Mouse (Mus musculus): ENCODE measurements around the gene C530008M17Rik.

Gene C530008M17Rik

GRCm38 (mm10) chr5:76702646-76703045 lies 46.3 kb downstream of the C530008M17Rik start:
- no peak for DNase-seq (ENCODE audit: low read depth, low spot score)

DNA sequence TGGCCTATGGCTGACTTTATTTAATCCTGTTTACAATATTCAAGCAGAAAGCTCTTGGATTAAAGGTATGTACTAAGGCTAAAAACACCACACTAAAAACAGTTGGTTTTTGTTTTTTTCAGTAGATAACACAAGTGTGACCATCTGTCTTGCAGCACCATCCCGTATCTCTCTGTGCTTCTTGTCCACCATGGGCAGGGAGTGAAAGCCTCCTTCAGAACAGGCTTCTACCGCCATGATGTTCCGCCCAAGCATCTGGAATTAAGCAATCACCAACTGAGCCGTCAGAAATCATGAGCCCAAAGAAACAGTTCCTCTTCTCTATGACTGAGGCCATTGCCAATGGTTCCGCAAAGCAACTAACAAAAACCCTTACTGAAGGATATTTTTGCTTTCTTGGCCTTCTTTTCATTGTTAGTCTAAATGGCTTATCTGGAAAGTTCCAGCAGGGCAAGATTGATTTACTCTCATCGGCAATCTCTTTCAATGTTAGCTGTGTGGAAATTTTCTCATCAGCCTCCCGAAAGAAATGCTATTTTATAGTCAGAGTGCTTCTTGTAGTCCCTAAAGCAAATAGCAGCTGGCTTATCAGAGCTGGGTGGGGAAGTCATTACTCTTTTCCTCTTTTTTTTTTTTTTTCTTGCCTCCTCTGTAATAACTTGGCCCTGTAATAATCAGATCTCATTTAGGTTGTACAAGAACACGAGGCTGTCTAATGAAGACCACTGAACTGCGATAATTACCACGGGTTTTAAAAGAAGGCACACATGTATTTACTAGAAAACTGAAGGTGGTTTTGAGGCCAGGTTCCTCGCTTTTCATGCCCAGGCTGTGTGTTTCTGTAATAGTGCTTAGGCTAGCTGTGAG lies 49.2 kb downstream of the C530008M17Rik start:
- no peak for DNase-seq (ENCODE audit: low read depth, low spot score)

GRCm38 (mm10) chr5:76707072-76707471 lies 50.8 kb downstream of the C530008M17Rik start:
- DNase-seq (ENCODE audit: low read depth, low spot score): no peak

DNA sequence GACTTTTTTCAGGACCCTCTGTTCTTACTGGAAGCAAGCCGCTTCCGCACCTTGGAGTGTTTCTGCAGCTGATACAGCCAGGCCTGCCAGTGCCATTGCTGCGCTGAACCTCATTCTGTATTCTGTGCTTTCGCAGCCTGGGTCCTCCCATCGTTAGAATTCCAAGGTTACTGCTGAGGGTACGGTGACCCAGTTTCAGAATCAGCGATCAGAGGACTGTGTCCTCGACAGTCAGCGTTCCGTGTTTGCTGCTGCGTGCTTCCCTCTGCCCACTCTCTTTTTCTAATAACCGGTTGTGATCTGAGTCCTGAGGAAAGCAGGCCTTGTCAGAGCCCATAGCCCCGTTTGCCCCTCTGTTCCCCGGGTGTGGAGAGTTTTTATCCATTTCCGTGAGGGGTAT lies 51.7 kb downstream of the C530008M17Rik start:
- DNase-seq (ENCODE audit: low read depth, low spot score): no peak

- DNase-seq (ENCODE audit: low read depth, low spot score): no peak
Measured at GRCm38 (mm10) chr5:76713743-76714142, 57.4 kb downstream of the C530008M17Rik start.

DNA sequence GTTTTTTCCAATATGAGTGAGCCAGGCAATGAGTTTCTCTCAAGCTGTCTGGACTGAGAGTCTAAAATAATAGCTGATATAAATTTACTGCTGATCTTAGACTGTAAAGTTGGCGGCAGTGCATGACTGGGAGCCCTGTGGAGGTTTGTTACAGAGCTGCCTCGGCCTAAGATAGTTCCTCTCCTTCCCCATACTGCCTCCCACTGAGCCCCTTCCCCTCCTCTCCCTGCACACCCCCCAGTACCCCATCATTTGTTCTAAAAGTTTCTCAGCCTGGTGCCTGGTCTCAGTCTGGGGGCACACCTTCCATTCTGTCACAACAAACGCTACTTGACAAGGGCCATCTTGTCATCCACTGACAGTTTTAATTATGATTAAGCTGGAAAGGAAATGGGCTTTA lies 63.6 kb downstream of the C530008M17Rik start:
- DNase-seq (ENCODE audit: low read depth, low spot score): no peak

- DNase-seq (ENCODE audit: low read depth, low spot score): peak; percentile 7
Measured at GRCm38 (mm10) chr5:76724878-76725277, 68.6 kb downstream of the C530008M17Rik start.

DNA sequence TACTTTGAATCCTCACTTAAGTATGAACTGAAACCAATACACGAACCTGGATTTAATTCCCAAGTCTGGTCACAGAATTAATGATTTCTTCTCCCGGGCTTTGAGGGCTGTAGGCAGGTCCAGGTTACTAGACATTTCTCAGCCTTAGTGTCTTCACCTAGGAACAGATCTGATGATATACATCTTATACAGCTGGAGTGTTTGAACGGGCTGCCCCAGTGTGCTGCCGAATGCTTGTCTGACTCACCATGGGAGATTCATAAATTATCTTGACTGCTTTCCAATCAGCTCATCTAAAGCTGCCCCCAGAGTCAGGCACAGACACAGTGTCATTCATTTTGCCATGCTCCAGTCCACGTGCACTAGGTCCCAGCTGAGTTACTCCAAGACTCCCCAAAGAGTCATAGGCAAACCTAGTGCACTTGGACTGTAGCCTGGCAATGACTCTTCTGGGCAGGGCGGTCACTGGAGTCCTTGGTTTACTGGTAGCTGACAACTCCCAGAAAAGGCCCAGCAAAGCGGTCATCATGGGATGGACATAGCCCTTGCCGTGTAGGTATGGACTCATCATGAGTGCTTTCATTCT lies 70.3 kb downstream of the C530008M17Rik start:
- DNase-seq (ENCODE audit: low read depth, low spot score): no peak

DNA sequence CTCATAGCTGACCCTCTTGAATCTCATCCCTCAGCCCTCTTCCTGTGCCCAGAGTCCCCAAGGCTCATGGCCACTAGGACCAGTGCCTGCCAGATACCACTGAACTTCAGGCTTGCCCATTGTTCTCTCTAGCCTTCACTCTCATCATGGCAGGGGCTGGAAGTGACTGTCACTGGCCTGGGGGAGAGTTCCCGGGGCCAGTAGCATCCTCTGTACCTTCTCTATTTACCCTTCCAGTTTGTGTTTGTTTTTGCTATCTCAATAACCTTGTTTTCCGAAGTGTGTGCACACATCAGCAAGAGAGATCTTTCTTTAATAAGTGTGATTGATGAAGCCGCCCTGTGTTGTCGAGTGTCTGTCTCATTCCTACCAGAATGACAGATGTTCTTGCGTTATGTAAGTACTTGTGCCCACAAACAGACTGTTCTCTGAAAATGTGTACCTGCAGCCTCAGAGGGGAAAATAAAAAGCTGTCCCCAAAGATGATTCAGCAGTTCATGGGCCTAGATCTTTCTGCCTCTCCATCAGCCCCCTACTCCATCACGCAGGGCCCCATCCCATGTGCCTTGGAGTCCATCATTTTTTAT lies 76.8 kb downstream of the C530008M17Rik start:
- DNase-seq (ENCODE audit: low read depth, low spot score): no peak

DNA sequence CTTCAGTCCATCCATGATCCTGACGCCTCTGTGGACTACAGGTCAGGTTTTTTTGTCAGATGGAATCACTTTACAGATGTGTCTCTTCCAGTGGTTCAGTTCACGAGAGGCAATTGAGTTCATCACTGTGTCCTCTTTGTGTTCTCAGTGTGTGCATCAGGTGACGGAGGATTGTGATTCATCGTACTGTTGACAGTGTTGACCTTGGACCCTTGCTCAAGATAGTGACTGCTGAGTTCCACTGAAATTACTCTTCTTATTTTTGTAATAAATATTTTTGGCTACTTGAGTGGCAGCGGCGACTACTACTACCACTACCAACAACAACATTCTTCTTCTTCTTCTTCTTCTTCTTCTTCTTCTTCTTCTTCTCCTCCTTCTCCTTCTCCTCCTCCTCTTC lies 85.2 kb downstream of the C530008M17Rik start:
- no peak for DNase-seq (ENCODE audit: low read depth, low spot score)

- no peak for DNase-seq (ENCODE audit: low read depth, low spot score)
Measured at GRCm38 (mm10) chr5:76742076-76742475, 85.8 kb downstream of the C530008M17Rik start.

GRCm38 (mm10) chr5:76744737-76745209 lies 88.5 kb downstream of the C530008M17Rik start:
- DNase-seq (ENCODE audit: low read depth, low spot score): no peak

GRCm38 (mm10) chr5:76747851-76748250 lies 91.5 kb downstream of the C530008M17Rik start:
- DNase-seq (ENCODE audit: low read depth, low spot score): no peak

DNA sequence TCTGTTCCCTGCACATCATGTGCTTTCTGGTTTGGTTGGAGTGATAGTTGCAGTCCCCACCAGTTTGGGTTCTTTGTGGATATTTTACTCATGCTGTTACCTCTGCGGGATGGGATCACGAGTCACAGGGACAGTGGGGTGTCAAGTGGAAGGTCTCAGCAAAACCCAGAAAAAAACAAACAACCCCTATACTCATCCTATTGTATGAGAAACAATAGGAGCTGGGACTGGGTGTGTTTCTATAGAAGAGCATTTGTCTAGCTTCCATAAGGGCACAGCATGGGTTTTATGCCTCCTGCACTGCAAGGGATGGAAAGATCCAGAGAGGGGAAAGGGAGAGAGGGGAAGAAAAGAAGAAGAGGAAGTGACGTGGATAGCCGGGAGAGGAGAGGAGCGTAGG lies 96.0 kb downstream of the C530008M17Rik start:
- no peak for DNase-seq (ENCODE audit: low read depth, low spot score)

GRCm38 (mm10) chr5:76760349-76760748 lies 104.0 kb downstream of the C530008M17Rik start:
- DNase-seq (ENCODE audit: low read depth, low spot score): no peak

GRCm38 (mm10) chr5:76762030-76762698 lies 105.9 kb downstream of the C530008M17Rik start:
- DNase-seq (ENCODE audit: low read depth, low spot score): no peak

- no peak for DNase-seq (ENCODE audit: low read depth, low spot score)
Measured at GRCm38 (mm10) chr5:76763148-76763701, 106.9 kb downstream of the C530008M17Rik start.

DNA sequence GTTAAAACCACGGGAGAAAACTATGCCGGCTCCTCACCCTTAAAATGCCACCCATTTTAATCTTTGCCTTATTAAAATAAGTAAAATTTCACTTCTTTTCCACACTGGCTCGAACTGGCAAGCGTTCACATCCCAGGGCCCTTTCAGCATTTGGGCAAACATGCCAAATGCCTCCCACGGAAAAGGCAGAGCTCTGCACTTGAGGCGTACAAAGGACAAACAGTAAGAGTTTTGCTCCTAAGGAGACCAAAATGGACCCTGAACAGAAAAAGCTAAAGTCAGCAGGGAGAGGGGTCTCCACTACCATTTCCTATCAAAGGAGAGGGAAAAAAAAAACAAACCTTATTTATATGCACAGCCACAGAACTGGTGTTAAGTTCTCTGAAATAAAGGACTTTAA lies 107.4 kb downstream of the C530008M17Rik start:
- no peak for DNase-seq (ENCODE audit: low read depth, low spot score)

DNA sequence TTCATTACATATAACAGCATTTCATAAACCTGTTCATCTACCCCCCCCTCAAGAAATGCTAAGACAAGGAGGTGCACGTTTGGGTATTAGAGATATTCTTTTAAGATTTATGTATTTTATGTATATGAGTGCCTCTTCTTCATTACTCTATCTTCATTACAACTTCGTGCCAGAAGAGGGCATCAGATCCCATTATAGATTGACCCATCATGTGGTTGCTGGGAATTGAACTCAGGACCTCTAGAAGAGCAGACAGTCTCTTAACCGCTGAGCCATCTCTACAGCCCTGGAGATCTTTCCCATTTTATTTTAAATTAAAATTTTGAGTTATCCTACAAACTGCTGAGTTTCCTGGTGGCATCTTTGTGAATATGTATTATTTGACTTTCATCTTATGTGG lies 112.7 kb downstream of the C530008M17Rik start:
- DNase-seq (ENCODE audit: low read depth, low spot score): peak; percentile 15

GRCm38 (mm10) chr5:76769572-76769971 lies 113.3 kb downstream of the C530008M17Rik start:
- no peak for DNase-seq (ENCODE audit: low read depth, low spot score)

DNA sequence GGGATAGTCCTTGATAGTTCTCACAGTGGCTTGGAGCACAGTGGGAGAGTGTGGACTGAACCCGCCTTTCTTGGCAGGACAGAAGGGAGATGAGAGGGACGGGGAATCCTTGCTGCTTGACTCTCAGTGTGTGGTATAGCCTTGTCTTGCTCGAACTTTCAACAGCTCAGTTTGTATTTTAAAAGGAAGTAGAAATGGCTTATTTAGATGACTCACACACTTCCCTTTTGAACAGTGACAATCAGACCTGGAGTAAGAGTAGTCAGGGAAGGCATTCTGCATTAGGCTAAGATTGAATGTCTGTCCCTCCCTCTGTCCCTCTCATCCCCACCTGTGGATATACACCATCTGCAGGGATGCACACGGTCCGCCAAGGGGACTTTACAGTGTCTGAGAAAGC lies 115.1 kb downstream of the C530008M17Rik start:
- no peak for DNase-seq (ENCODE audit: low read depth, low spot score)

DNA sequence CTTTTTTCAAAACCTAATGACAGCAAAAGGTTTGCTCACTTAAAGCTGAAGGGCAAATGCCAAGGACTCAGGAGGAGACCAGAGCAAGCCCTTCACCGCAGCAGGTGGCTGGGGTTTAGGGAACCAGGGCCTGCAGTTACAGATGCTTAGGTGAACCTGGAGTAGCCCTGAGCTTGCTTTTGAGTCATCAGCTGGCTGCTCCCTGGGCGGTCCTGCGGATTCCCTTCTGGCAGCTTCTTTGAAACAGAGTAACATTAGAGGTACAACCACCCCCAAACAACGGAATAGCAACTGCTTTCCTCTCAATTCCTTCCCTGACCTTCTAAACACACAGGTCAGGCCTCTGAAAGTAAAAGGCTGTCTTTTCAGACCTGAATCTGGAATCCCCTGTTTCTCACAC lies 116.5 kb downstream of the C530008M17Rik start:
- DNase-seq (ENCODE audit: low read depth, low spot score): no peak

Measured in CD4-positive, CD25-positive, alpha-beta regulatory T cell, adult 2 months (primary cell).